Mouse (Mus musculus) liver, postnatal 0 days (tissue): Measurements from ENCODE around the gene Tnfsf15. TPM values are rescaled to one million over a fixed set of nuclear protein-coding genes. Genes with fewer than 3 reads are reported as not detected.

Experiments used
- ATAC-seq: fragments of 200-750 bp; cut with Nextera tagmentation; 2 replicates; pipeline ENCODE4 v1.8.0; 2017; ENCODE audit warnings: mild to moderate bottlenecking, moderate library complexity
- DNase-seq: peaks from one replicate; pipeline ENCODE4 v3.0.0-alpha.2; 2016
- H3K27ac ChIP-seq: fragments of 300-500 bp; sonication (generic); 2 replicates; pipeline ENCODE4 v1.5.1; 2014; ENCODE audit warnings: antibody characterized with exemption, moderate library complexity, mild to moderate bottlenecking, low read depth
- H3K27me3 ChIP-seq: fragments of 300-500 bp; sonication (generic); 2 replicates; pipeline ENCODE4 v1.6.1; 2014; ENCODE audit warnings: low read length, control low read depth, mixed read lengths; ENCODE audit not compliant: insufficient read depth
- H3K36me3 ChIP-seq: fragments of 300-500 bp; sonication (generic); replicated peaks from 2 replicates; pipeline ENCODE4 v1.6.1; 2014; ENCODE audit warnings: mild to moderate bottlenecking, control low read depth, low read length, moderate library complexity, mixed read lengths; ENCODE audit not compliant: insufficient read depth
- H3K4me1 ChIP-seq: fragments of 300-500 bp; sonication (generic); 2 replicates; pipeline ENCODE4 v1.6.1; 2014; ENCODE audit warnings: antibody characterized with exemption, mild to moderate bottlenecking, control low read depth; ENCODE audit not compliant: insufficient read depth
- H3K4me2 ChIP-seq: fragments of 300-500 bp; sonication (generic); 2 replicates; pipeline ENCODE4 v1.6.1; 2014; ENCODE audit warnings: low read depth, mild to moderate bottlenecking, low read length, moderate library complexity, mixed read lengths
- H3K4me3 ChIP-seq: fragments of 300-500 bp; sonication (generic); 2 replicates; pipeline ENCODE4 v1.5.1; 2014; ENCODE audit warnings: low read depth, low read length
- H3K9ac ChIP-seq: fragments of 300-500 bp; sonication (generic); replicated peaks from 2 replicates; pipeline ENCODE4 v1.6.1; 2014; ENCODE audit warnings: mild to moderate bottlenecking, moderate library complexity
- H3K9me3 ChIP-seq: fragments of 300-500 bp; sonication (generic); 2 replicates; pipeline ENCODE4 v1.6.1; 2016; ENCODE audit warnings: mild to moderate bottlenecking, control low read depth, low read length, mixed read lengths
- CTCF ChIP-seq: sonication (generic); IDR thresholded peaks from 2 replicates; pipeline ENCODE4 v1.5.1; 2016; ENCODE audit warnings: antibody characterized with exemption, low read depth
- EP300 ChIP-seq: IDR thresholded peaks from 2 replicates; pipeline ENCODE4 v1.6.1; 2016; ENCODE audit warnings: antibody characterized with exemption, low read depth, mild to moderate bottlenecking
- WGBS: fragments of 180-500 bp; shearing (Covaris S2); extraction: QIAGEN DNeasy Blood & Tissue Kit; methylation state at CpG from one replicate; pipeline ENCODE4 v1.1.7; 2014; ENCODE audit not compliant: insufficient replicate concordance; 5-methylcytosine and 5-hydroxymethylcytosine counted together
- polyA plus RNA-seq: library from polyadenylated mRNA; unstranded; fragments of >200 nt; fragmentation: Nextera tagmentation; extraction: Ambion mirVana; gene quantifications from 2 replicates; pipeline ENCODE4 v1.2.1, GENCODE M21; 2015

Tnfsf15 gene
- polyA plus RNA-seq, 1 experiment from 2014 or later, result not detected

DNA sequence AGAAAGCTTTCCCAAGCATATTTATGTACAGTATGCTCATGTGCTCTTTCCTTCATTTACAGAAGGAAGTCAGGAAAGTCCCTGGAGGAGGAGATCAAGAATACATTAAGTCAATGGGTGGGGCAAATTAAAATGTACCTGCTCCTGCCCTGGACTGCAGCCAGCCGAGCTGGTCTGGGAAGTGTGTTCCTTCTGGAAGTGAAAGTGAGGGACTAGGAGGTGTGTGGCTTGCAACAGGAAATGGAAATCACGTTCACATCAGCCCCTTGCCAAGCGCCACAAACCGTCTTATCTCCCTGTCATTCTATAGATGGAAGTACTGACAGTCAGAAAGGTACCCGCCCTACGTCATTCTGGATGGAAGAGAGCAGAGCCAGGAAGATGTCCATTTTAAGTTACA, 358 bp upstream of the Tnfsf15 start:
- Histone ChIP-seq H3K27me3 (peaks cover 9% of the 10 kb centered on the region; the same call in 1 of the 2 replicates), H3K9me3 (no peaks in the 10 kb centered on the region), H3K4me2 (no peak overlapping the region), H3K27ac (no peak overlapping the region), H3K9ac (no peak overlapping the region), H3K4me1 (0 out of 2 replicates have a peak, but pooled peaks cover 4% of the 10 kb centered on the region), H3K4me3 (no peak overlapping the region), H3K36me3 (no peaks in the 10 kb centered on the region)
- WGBS, result 31% methylated on average over 6 of the region's 6 CpGs
- no peak for ATAC-seq
- no peak for DNase-seq
- TF ChIP-seq CTCF (no peak), EP300 (no peak)

DNA sequence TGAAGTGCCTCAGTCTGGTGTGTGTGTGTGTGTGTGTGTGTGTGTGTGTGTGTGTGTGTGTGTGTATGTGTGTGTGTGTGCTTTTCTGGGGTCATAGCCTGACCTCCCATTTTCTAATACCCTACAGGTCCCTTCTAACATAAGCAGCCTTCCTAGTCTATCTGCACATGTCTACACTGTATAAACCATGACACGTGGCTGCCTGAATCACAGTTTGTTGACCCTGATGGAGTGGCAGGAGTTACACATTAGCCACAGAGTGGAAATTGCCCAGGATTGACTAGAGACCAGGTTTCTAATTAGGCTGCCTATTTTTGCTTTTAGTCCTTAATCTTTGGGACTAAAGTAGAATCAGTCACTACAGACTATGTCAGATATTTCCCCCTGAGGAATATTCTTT, 1.3 kb downstream of the Tnfsf15 start:
- ATAC-seq, result peak; percentile 94
- H3K9ac ChIP-seq, result no peak overlapping the region
- no peak overlapping the region for H3K4me2 ChIP-seq
- H3K4me3 ChIP-seq, result no peak overlapping the region
- no peaks in the 10 kb centered on the region for H3K36me3 ChIP-seq
- H3K27me3 ChIP-seq, result peaks cover 9% of the 10 kb centered on the region; the same call in 1 of the 2 replicates
- no peak overlapping the region for H3K27ac ChIP-seq
- DNase-seq, result no peak
- TF ChIP-seq EP300 (no peak), CTCF (no peak)
- peaks cover 4% of the 10 kb centered on the region for H3K9me3 ChIP-seq
- 0 out of 2 replicates have a peak, but pooled peaks cover 4% of the 10 kb centered on the region for H3K4me1 ChIP-seq
- 43% methylated on average over 1 of the region's 1 CpGs for WGBS

DNA sequence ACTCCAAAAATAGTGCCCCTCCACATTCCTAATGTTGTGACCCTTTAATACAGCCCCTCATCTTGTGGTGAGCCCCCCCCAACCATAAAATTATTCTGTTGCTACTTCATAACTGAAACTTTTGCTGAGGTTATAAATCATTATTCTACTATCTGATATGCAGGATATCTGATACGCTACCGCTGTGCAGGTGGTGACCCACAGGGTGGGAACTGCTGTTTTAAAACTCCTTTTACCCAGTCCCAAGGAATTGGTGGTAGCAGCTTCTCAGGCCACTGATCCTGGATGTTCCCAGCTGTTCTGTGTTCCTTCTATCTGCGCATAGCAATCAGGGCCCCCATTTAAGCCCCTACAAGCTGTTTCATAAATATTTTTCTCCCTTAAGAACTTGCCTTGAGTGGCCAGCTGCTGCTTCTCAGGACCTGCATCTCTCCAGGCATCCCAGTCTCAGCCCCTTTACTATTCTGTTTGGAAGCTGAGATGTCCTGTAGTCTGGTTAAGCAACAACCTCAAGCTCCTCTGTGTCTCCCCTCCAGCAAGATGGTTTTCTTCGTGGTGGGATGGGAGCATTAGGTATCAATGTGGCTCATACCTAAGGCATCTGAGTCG, 2.0 kb downstream of the Tnfsf15 start:
- Histone ChIP-seq H3K4me2 (no peak overlapping the region), H3K9ac (no peak overlapping the region), H3K4me1 (0 out of 2 replicates have a peak, but pooled peaks cover 4% of the 10 kb centered on the region), H3K9me3 (peaks cover 4% of the 10 kb centered on the region), H3K27me3 (peaks cover 9% of the 10 kb centered on the region; the same call in 1 of the 2 replicates), H3K36me3 (no peaks in the 10 kb centered on the region), H3K27ac (no peak overlapping the region), H3K4me3 (no peak overlapping the region)
- TF ChIP-seq CTCF (no peak), EP300 (no peak)
- 68% methylated on average over 5 of the region's 5 CpGs for WGBS
- DNase-seq (no peak), ATAC-seq (no peak)

DNA sequence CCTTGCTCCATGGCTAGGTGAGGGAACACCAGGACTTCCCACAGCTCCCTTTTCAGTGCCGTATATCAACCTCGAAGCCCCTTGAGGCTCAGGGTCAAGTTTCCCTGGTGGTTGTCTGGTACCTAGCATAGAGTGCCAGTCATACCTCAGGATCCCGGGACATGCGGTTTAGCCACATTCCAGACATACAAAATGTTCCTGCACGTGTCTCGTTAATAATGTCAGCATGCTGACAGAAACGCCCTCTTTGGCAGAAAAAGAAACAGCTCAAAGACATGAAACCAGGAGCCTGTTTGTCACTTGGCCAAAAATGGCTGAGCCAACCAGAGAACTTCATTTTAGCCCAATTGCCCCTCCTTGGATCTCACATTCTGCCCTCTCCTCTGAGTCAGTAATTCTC, 2.8 kb downstream of the Tnfsf15 start:
- Histone ChIP-seq H3K4me2 (no peak overlapping the region), H3K4me3 (no peak overlapping the region), H3K36me3 (no peaks in the 10 kb centered on the region), H3K9me3 (peaks cover 4% of the 10 kb centered on the region), H3K27me3 (peaks cover 9% of the 10 kb centered on the region; the same call in 1 of the 2 replicates), H3K4me1 (0 out of 2 replicates have a peak, but pooled peaks cover 4% of the 10 kb centered on the region), H3K9ac (no peak overlapping the region), H3K27ac (no peak overlapping the region)
- ATAC-seq (no peak), DNase-seq (no peak)
- TF ChIP-seq CTCF (no peak), EP300 (no peak)
- 71% methylated on average over 7 of the region's 7 CpGs for WGBS

DNA sequence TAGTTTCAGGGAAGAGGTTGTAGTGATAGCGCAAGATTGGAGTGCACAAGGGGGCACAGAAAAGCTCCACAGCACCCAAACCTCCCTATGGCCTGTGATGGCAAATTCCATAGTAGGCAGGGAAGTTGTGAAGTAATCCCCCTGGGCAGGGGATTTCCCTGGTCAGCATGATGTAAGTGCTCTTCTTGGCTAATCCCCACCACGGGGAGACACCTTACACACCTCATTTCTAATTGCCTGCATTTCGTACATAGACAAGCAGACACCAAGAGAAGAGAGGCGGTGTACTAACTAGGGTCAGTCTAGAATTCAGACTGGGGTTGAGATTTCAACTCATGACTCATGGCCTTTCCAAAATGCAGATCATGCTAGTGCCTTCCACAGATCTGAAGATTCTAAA, 4.2 kb downstream of the Tnfsf15 start:
- WGBS, result 67% methylated on average over 4 of the region's 4 CpGs
- Histone ChIP-seq H3K4me3 (no peak overlapping the region), H3K9ac (no peak overlapping the region)

DNA sequence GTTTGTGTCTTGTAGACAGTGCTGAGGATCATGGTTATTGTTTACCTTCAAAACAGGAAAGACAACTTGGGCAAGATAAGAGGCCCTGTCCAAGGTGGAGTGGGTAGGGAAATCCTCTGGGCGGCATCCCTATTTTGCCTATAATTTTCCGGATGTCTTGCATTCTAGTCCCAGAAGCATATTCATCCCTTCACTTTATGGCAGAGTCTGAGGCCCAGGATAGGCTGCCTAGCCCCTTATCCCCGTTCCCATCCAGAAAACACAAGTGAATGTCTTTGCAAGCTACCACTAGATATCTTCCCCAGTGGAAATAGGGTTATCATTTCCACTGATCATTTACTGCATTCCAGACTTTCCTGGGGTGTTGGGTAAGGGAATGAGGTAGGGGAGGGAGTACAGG, 4.9 kb downstream of the Tnfsf15 start:
- WGBS, result 54% methylated on average over 3 of the region's 3 CpGs
- no peak overlapping the region for H3K4me2 ChIP-seq

More for the DNA sequence above, 4.2 kb downstream of the Tnfsf15 start:
- peaks cover 6% of the 10 kb centered on the region; the same call in 1 of the 2 replicates for H3K27me3 ChIP-seq
- ATAC-seq (no peak), DNase-seq (no peak)
- 0 out of 2 replicates have a peak, but pooled peaks cover 4% of the 10 kb centered on the region for H3K4me1 ChIP-seq
- TF ChIP-seq EP300 (no peak), CTCF (no peak)
- peaks cover 4% of the 10 kb centered on the region for H3K9me3 ChIP-seq
- no peak overlapping the region for H3K4me2 ChIP-seq
- H3K27ac ChIP-seq, result no peak overlapping the region
- no peaks in the 10 kb centered on the region for H3K36me3 ChIP-seq

More for the DNA sequence above, 4.9 kb downstream of the Tnfsf15 start:
- no peak for DNase-seq
- Histone ChIP-seq H3K9me3 (peaks cover 4% of the 10 kb centered on the region), H3K27ac (no peak overlapping the region), H3K9ac (no peak overlapping the region), H3K4me1 (0 out of 2 replicates have a peak, but pooled peaks cover 4% of the 10 kb centered on the region), H3K36me3 (no peaks in the 10 kb centered on the region), H3K27me3 (peaks cover 6% of the 10 kb centered on the region; the same call in 1 of the 2 replicates), H3K4me3 (no peak overlapping the region)
- TF ChIP-seq CTCF (no peak), EP300 (no peak)
- no peak for ATAC-seq
